Mouse (Mus musculus) kidney, adult 8-10 months (tissue): ENCODE measurements at regions not wholly inside any gene's neighbourhood (a gene's known extent, or its start where the extent isn't known, plus 50 kb on each side); places are given as distances from the start of the nearest gene placed in this dataset.

Experiments
- DNase-seq, 2 experiments: peaks; one replicate each; pipeline ENCODE4 v3.0.0; 2022

DNA sequence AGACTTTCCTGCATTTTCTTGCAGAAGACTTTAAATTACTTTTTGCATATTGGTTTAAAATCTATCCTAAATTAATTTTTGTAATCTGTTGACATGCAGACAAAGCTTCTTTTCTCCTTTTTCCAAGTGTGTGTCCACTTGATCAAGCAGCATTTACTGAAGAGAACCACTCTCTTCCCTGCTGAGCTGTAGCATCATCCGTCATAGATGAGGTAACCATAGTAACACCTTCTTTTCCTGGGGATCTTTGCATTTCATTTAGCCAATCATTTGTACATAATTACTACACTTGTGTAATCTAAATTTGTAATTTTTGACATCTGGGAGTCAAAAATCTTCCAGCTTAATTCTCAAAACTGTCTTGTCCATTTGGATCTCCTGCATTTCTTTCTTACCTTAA, 53.2 kb upstream of the Dnajc1 start:
- no peak for DNase-seq
